Comparison of ENCODE assay signal across 10 mouse cellular contexts in genomic region chr4:45426724-45427457, GRCm38 (mm10). TPM values are rescaled to one million over a fixed set of nuclear protein-coding genes. Genes with fewer than 3 reads are reported as not detected.
DNase-seq lines count a peak whose midpoint lies in the region; ATAC-seq and TF ChIP-seq lines count a peak whose summit lies in the region.
"Had no signal": no experiment of that assay in that cellular context is flagged by ENCODE, and none has a peak within 500 bp of the region (broad histone marks: within the 10 kb centered on the region; RNA-seq: fewer than 3 reads in every experiment).

No protein-coding gene starts in this region.

- H3K9me3 ChIP-seq in liver, embryonic 12.5 days (replicated peaks): no peaks in the 10 kb centered on the region
- no peaks in the 10 kb centered on the region for H3K9me3 ChIP-seq in hindbrain, embryonic 12.5 days (replicated peaks)
- H3K9me3 ChIP-seq: embryonic facial prominence, embryonic 15.5 days had no signal

- no peak overlapping the region for H3K9ac ChIP-seq in liver, adult 2 months (ENCODE audit: low read depth, low read length)
- H3K9ac ChIP-seq in liver, embryonic 12.5 days: no peak overlapping the region
- no peak overlapping the region for H3K9ac ChIP-seq in hindbrain, embryonic 12.5 days
- H3K9ac ChIP-seq: embryonic facial prominence, embryonic 15.5 days had no signal

- no peak overlapping the region for H3K4me3 ChIP-seq in liver, adult 2 months (ENCODE audit: insufficient read depth, low read depth, low read length)
- H3K4me3 ChIP-seq in liver, embryonic 12.5 days: no peak overlapping the region
- H3K4me3 ChIP-seq in hindbrain, embryonic 12.5 days: no peak overlapping the region
- H3K4me3 ChIP-seq: embryonic facial prominence, embryonic 15.5 days had no signal

- peak; percentile 26; the same call in 1 of the 2 replicates for TF ChIP-seq CTCF in liver, adult 2 months (IDR thresholded peaks at IDR 0.05; ENCODE audit: low read depth, low read length)

- H3K4me2 ChIP-seq in liver, embryonic 12.5 days: no peak overlapping the region
- no peak overlapping the region for H3K4me2 ChIP-seq in hindbrain, embryonic 12.5 days (replicated peaks)
- H3K4me2 ChIP-seq: embryonic facial prominence, embryonic 15.5 days had no signal

- H3K79me2 ChIP-seq in liver, adult 2 months (ENCODE audit: control insufficient read depth, insufficient read depth, low read length): peaks cover 2% of the 10 kb centered on the region; the same call in 1 of the 2 replicates

- no peaks in the 10 kb centered on the region for H3K27me3 ChIP-seq in liver, adult 2 months (ENCODE audit: control insufficient read depth, insufficient read depth, low read length)
- H3K27me3 ChIP-seq in liver, embryonic 12.5 days (replicated peaks): no peaks in the 10 kb centered on the region
- 0 out of 2 replicates have a peak, but pooled peaks cover 8% of the 10 kb centered on the region for H3K27me3 ChIP-seq in hindbrain, embryonic 12.5 days
- H3K27me3 ChIP-seq: embryonic facial prominence, embryonic 15.5 days had no signal

- H3K36me3 ChIP-seq in liver, adult 2 months (ENCODE audit: control insufficient read depth, insufficient read depth, low read length): peaks cover 11% of the 10 kb centered on the region
- H3K36me3 ChIP-seq in liver, embryonic 12.5 days: peaks cover 31% of the 10 kb centered on the region
- H3K36me3 ChIP-seq in hindbrain, embryonic 12.5 days: no peaks in the 10 kb centered on the region

- no peak for DNase-seq in liver, adult 2 months (ENCODE audit: extremely low read depth, low read depth, low spot score)
- DNase-seq in ZHBTc4 (ENCODE audit: low read depth, low spot score): peak; percentile 87
- peak; percentile 73 for DNase-seq in retina, embryonic 14.5 days (ENCODE audit: low spot score)
- DNase-seq in natural killer cell, adult 2 months (ENCODE audit: low spot score in 2 of 2): no peak
- no peak for DNase-seq in adrenal gland, adult 8-10 months

- no peak overlapping the region for H3K27ac ChIP-seq in liver, adult 2 months (replicated peaks; ENCODE audit: insufficient read depth, low read depth, low read length)
- H3K27ac ChIP-seq in liver, embryonic 12.5 days: no peak overlapping the region
- peak overlapping the region; percentile 4; the same call in 1 of the 2 replicates for H3K27ac ChIP-seq in hindbrain, embryonic 12.5 days
- H3K27ac ChIP-seq: embryonic facial prominence, embryonic 15.5 days had no signal

- WGBS in liver, adult 2 months: 91% methylated on average over 13 of the region's 13 CpGs
- WGBS in liver, embryonic 12.5 days (ENCODE audit: insufficient replicate concordance): 71% methylated on average over 13 of the region's 13 CpGs
- 40% methylated on average over 13 of the region's 13 CpGs for WGBS in hindbrain, embryonic 12.5 days

- H3K4me1 ChIP-seq in liver, adult 2 months (ENCODE audit: control insufficient read depth, insufficient read depth, low read length): no peaks in the 10 kb centered on the region
- peaks cover 9% of the 10 kb centered on the region; the same call in 1 of the 2 replicates for H3K4me1 ChIP-seq in liver, embryonic 12.5 days
- H3K4me1 ChIP-seq in hindbrain, embryonic 12.5 days: peaks cover 33% of the 10 kb centered on the region

- no peak for TF ChIP-seq POLR2A in liver, adult 2 months (IDR thresholded peaks at IDR 0.05; ENCODE audit: extremely low read depth, insufficient read depth, low read length)

- no peak for ATAC-seq in liver, embryonic 12.5 days
- peak; percentile 66 for ATAC-seq in hindbrain, embryonic 12.5 days (ENCODE audit: low FRiP score)
- no peak for ATAC-seq in inflammation-experienced regulatory T-cells, adult 6 months
- ATAC-seq: activated CD4-positive, CD25-positive, alpha-beta regulatory T cell, adult 4 months had no signal

RNA-seq across cellular contexts. Expression of gene Slc25a51, which starts 18.3 kb away (rescaled TPM):
- 47.5 and 70.3 TPM in 2 replicates for total RNA-seq in liver, adult 2 months (2014; rRNA removed)
- 52.9 and 56.4 TPM in 2 replicates for polyA plus RNA-seq in liver, adult 2 months (2012; rRNA removed)
- polyA plus RNA-seq in liver, embryonic 12.5 days (2016; fragmentation: Nextera tagmentation; extraction: Ambion mirVana): 81.0 and 81.3 TPM in 2 replicates
- 78.7 and 82.7 TPM in 2 replicates for polyA plus RNA-seq in hindbrain, embryonic 12.5 days (2016; fragmentation: Nextera tagmentation; extraction: Ambion mirVana)
- 10 to 100 TPM; 38.6 to 60.9 (median 50.1) TPM for polyA plus RNA-seq in inflammation-experienced regulatory T-cells, adult 6 months (2017; shearing (Covaris generic))
- total RNA-seq in adrenal gland, adult 8-10 months (2022): 100 to 1,000 TPM; 191 to 350 (median 261) TPM

Comparison
In these comparisons a context has a peak if more than half of its experiments do, and no peak if none do; other contexts are left out.
1. DNase-seq: peak in ZHBTc4 (single experiment) and retina, embryonic 14.5 days (single experiment); none in liver, adult 2 months (single experiment), natural killer cell, adult 2 months (0 of 2) and adrenal gland, adult 8-10 months (single experiment).